Mouse (Mus musculus) thymus, postnatal 4 days (tissue): ENCODE data around the gene Adh6a.

Experiments
- DNase-seq: peaks from one replicate; pipeline ENCODE4 v3.0.0; 2021

Adh6a gene

GRCm38 (mm10) chr3:138312965-138313364 lies at the start of gene Adh6a:
Gene Adh6a (plus strand): TSS chr3:138313286.
- no peak for DNase-seq

- DNase-seq: no peak
These were observed 48.4 kb upstream of the Adh6a start for GRCm38 (mm10) chr3:138264648-138265047.

- no peak for DNase-seq
These were observed 42.6 kb upstream of the Adh6a start for GRCm38 (mm10) chr3:138270507-138270906.

GRCm38 (mm10) chr3:138271297-138271696 lies 41.8 kb upstream of the Adh6a start:
- DNase-seq: no peak

GRCm38 (mm10) chr3:138273080-138273479 lies 40.0 kb upstream of the Adh6a start:
- no peak for DNase-seq

- DNase-seq: no peak
These were observed 38.0 kb upstream of the Adh6a start for GRCm38 (mm10) chr3:138275100-138275499.

GRCm38 (mm10) chr3:138282556-138282955 lies 30.5 kb upstream of the Adh6a start:
- DNase-seq: no peak

GRCm38 (mm10) chr3:138283831-138284230 lies 29.3 kb upstream of the Adh6a start:
- DNase-seq: no peak

GRCm38 (mm10) chr3:138285986-138286385 lies 27.1 kb upstream of the Adh6a start:
- no peak for DNase-seq

GRCm38 (mm10) chr3:138287686-138288085 lies 25.4 kb upstream of the Adh6a start:
- DNase-seq: no peak

GRCm38 (mm10) chr3:138290672-138291071 lies 22.4 kb upstream of the Adh6a start:
- no peak for DNase-seq

- no peak for DNase-seq
These were observed 21.5 kb upstream of the Adh6a start for GRCm38 (mm10) chr3:138291529-138292117.

GRCm38 (mm10) chr3:138293298-138293895 lies 19.7 kb upstream of the Adh6a start:
- DNase-seq: no peak

GRCm38 (mm10) chr3:138300130-138300529 lies 13.0 kb upstream of the Adh6a start:
- no peak for DNase-seq

- no peak for DNase-seq
These were observed 10.4 kb upstream of the Adh6a start for GRCm38 (mm10) chr3:138302676-138303075.

GRCm38 (mm10) chr3:138303771-138304488 lies 9.2 kb upstream of the Adh6a start:
- no peak for DNase-seq

- DNase-seq: no peak
These were observed 8.6 kb upstream of the Adh6a start for GRCm38 (mm10) chr3:138304489-138304871.

GRCm38 (mm10) chr3:138305486-138306289 lies 7.4 kb upstream of the Adh6a start:
- DNase-seq: no peak

- DNase-seq: no peak
These were observed 6.8 kb upstream of the Adh6a start for GRCm38 (mm10) chr3:138306290-138306683.

- DNase-seq: no peak
These were observed 3.2 kb upstream of the Adh6a start for GRCm38 (mm10) chr3:138309910-138310309.

- DNase-seq: peak; percentile 17
These were observed 2.1 kb upstream of the Adh6a start for GRCm38 (mm10) chr3:138311015-138311414.

- no peak for DNase-seq
These were observed 3.9 kb downstream of the Adh6a start for GRCm38 (mm10) chr3:138316908-138317472.

GRCm38 (mm10) chr3:138325001-138325400 lies 11.9 kb downstream of the Adh6a start:
- DNase-seq: no peak
